Mouse (Mus musculus) megakaryocyte, embryonic 14.5 days (primary cell): ENCODE results near the gene St3gal3.

Source experiments
- FLI1 ChIP-seq: IDR thresholded peaks from 2 replicates; pipeline ENCODE4 v1.6.1; 2012; ENCODE audit warnings: low read length, inconsistent platforms, mixed read lengths
- GATA1 ChIP-seq: IDR thresholded peaks from 3 replicates; pipeline ENCODE4 v1.6.1; 2012; ENCODE audit warnings: mixed read lengths, low read length, inconsistent platforms, borderline replicate concordance

DNA sequence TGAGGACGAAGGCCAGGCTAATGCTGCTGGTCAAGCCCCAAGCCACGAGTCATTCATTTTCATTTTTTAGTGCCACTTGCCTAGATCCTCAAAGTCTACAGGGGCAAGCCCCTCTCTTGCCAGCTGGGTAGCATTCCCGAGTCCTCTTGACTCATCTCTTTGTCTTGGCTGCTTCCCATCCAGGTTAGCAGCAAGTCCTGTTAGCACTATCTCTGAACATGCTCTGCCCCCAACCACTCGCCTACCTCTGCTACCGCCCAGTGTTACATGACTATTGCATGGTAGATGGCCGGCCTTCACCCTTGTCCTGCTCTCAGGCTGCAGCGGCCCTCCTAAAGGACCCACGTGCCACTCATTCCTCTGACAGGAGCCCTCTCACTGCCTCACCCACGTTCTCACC, 156.4 kb downstream of the St3gal3 start:
- TF ChIP-seq FLI1 (no peak), GATA1 (no peak)
